Mouse (Mus musculus) A20 (cell line): ENCODE results near the gene Clta.

Source experiments
- DNase-seq: peaks from one replicate; pipeline ENCODE4 v3.0.0-alpha.2; 2011; ENCODE audit warnings: low read depth, low spot score

Gene Clta

DNA sequence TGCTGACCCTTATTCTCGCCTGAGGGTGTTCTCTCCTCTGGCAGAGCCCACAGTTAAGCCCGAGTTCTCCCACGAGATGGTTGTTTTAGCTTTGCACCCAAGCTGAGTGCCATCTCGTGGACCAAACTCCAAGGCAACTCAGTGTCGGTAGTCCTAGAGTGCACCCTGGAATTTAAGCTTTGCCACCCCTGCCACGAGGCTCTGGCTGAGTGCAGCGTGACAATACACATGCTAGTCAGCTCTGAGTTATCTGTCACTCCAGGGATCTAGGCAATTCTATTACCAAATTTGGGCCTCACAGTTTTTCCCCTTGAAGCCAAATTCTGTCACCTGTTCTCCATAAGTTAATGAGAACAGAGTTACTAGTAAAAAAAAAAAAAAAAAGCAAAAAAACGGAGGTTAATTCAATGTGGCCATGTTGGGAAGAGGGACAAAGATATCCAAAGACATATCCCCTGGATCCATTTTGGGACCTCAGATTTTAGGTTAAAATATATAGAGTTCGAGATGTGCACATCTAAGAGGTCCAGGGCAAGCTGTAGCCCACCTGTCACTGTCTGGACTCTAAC lies 68.7 kb downstream of the Clta start:
- DNase-seq: no peak

DNA sequence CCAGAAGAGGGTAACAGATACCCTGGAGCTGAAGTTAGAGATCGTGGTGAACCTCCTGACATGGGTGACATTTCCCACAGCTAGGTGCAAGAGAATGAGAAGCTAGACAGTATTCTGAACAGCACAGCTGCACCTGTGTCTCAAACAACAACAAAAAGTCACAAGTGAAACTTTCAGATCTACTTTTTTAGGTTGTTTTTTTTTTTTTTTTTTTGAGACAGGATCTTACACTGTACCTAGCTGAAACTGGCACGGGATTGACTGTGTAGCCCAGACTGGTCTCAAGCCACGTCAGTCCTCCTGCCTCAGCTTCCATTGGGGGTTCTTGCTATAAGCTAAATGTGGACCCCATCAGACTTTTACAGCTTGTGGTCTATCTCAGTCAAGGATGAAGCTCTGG lies 69.5 kb downstream of the Clta start:
- peak; percentile 77 for DNase-seq

DNA sequence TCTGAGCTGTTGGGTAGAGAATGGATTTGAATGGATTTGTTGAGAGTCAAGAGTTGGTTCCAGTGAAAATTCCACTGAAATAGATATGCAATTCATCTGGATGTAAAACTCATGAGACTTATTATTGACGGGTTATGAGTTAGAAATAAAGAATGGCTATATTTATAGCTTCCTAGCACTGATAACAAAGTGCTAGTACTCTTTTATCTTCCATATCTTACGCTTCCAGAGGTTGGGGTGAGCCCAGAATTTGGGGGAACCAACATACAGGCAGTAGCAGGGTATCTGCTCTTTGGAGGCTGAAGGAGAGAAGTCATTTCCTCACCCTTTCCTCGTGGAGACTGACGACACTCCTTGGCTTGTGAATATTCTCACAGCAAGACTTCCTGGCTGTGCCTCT lies 70.2 kb downstream of the Clta start:
- no peak for DNase-seq

DNA sequence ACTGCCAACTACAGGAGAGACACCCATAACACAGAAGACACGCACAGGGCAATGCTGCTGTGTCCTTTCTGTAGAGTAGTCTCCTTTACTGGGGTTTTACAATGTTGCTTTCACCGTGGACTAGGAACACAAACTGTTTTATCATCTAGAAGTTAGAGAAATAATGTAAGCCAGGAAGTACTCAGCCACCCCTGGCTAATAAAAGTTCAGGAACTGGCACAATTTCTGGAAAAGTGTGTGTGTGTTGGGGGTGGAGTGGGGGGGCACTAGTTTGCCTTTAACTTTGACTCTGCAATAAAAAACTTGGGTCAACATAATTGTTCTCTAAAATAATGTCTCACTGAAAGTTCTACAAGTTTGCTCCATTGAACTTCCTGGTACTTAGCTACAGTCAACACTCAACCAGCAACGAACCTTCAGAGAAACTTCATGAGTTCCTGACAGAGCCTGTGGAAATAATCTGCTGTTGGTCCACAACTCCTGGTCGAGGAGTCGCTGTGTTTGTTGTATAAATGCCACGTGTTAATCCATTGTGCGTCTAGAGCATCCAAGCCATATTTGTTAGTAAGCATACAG lies 74.2 kb downstream of the Clta start:
- DNase-seq: no peak
